8 mouse cellular contexts compared by ENCODE assay signal in the genomic region with DNA sequence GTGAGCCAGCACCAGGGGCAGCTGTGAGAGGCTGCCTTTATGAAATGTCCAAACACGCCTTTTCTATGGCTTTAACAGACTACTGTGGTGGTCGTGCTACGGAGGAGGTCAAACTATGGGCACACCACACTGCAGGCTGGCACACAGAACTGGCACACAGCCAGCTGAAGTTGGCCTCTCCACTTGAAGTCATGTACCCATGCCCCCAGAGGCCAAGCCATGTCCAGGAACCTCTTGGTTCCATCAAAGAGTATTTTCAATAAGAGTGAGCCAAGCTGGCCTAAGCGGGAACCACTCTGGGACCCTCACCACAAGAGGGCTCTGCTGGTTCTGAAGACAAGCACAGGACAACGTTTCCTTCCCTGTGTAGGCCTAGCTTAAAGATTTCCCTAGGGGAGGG. TPM values are rescaled to one million over a fixed set of nuclear protein-coding genes. Genes with fewer than 3 reads are reported as not detected.
DNase-seq lines count a peak whose midpoint lies in the region; ATAC-seq and TF ChIP-seq lines count a peak whose summit lies in the region.

No protein-coding gene starts in this region.

- H3K4me2 ChIP-seq in forebrain, embryonic 13.5 days, result no peak overlapping the region

- H3K27ac ChIP-seq in layer of hippocampus, adult 2 months, result peak overlapping the region; percentile 52
- no peak overlapping the region for H3K27ac ChIP-seq in forebrain, embryonic 13.5 days
- H3K27ac ChIP-seq in kidney, adult 2 months (ENCODE audit: insufficient read depth, low read depth, low read length), result peak overlapping the region; percentile 8

- H3K27me3 ChIP-seq in forebrain, embryonic 13.5 days, result no peaks in the 10 kb centered on the region
- no peaks in the 10 kb centered on the region for H3K27me3 ChIP-seq in kidney, adult 2 months (replicated peaks; ENCODE audit: control insufficient read depth, insufficient read depth, low read length)

- no peak overlapping the region for H3K4me3 ChIP-seq in layer of hippocampus, adult 2 months
- H3K4me3 ChIP-seq in forebrain, embryonic 13.5 days, result no peak overlapping the region
- H3K4me3 ChIP-seq in kidney, adult 2 months (ENCODE audit: insufficient read depth, low read depth, low read length), result no peak overlapping the region

- H3K36me3 ChIP-seq in forebrain, embryonic 13.5 days (ENCODE audit: poor library complexity, severe bottlenecking), result no peaks in the 10 kb centered on the region
- H3K36me3 ChIP-seq in kidney, adult 2 months (ENCODE audit: control insufficient read depth, insufficient read depth, low read length), result peaks cover 1% of the 10 kb centered on the region; the same call in 1 of the 2 replicates

- WGBS in forebrain, embryonic 13.5 days, result 63% methylated on average over 5 of the region's 5 CpGs
- 30% methylated on average over 5 of the region's 5 CpGs for WGBS in kidney, adult 2 months

- DNase-seq in layer of hippocampus, adult 2 months (ENCODE audit: low spot score in 2 of 2), result no peak
- no peak for DNase-seq in layer of hippocampus, adult 9-11 months
- peak; percentile 63 for DNase-seq in kidney, adult 2 months
- no peak for DNase-seq in ovary, postnatal 36 days (ENCODE audit: low spot score)
- DNase-seq in gastrocnemius, postnatal 36 days, result no peak
- DNase-seq in urinary bladder, adult 2 months (ENCODE audit: low spot score), result no peak

- ATAC-seq in forebrain, embryonic 13.5 days, result 0 out of 2 replicates have a peak, but pooled peaks have one; percentile 61
- peak; percentile 36; the same call in 1 of the 2 replicates for ATAC-seq in megakaryocyte progenitor cell, adult 5-6 weeks (replicated peaks; ENCODE audit: poor library complexity)

- intact Hi-C loops in gastrocnemius, postnatal 36 days (cut with DNase I), result no loop called here

- peaks cover 9% of the 10 kb centered on the region for H3K4me1 ChIP-seq in forebrain, embryonic 13.5 days
- peaks cover 39% of the 10 kb centered on the region for H3K4me1 ChIP-seq in kidney, adult 2 months (ENCODE audit: control insufficient read depth, insufficient read depth, low read length)

- TF ChIP-seq CTCF in layer of hippocampus, adult 2 months (conservative IDR thresholded peaks at IDR 0.05), result peak; percentile 40
- no peak for TF ChIP-seq CTCF in kidney, adult 2 months (conservative IDR thresholded peaks at IDR 0.05; ENCODE audit: insufficient read depth, insufficient read length, low read depth, low read length)

- TF ChIP-seq POLR2A in kidney, adult 2 months (IDR thresholded peaks at IDR 0.05; ENCODE audit: low read depth, low read length), result no peak

- no peaks in the 10 kb centered on the region for H3K9me3 ChIP-seq in forebrain, embryonic 13.5 days (replicated peaks)

- no peak overlapping the region for H3K9ac ChIP-seq in forebrain, embryonic 13.5 days

RNA-seq across cellular contexts. Expression of gene Wwc2, which starts 49.7 kb away (rescaled TPM):
- 10 to 100 TPM; 27.0 to 28.2 TPM for total RNA-seq in layer of hippocampus, adult 2 months (2021)
- polyA plus RNA-seq in forebrain, embryonic 13.5 days (2015; fragmentation: Nextera tagmentation; extraction: Ambion mirVana), result 3.5 and 4.1 TPM in 2 replicates
- polyA plus RNA-seq in kidney, adult 2 months (2012; rRNA removed), result 20.4 and 22.1 TPM in 2 replicates
- 5.2 and 6.1 TPM in 2 replicates for total RNA-seq in megakaryocyte progenitor cell, adult 5-6 weeks (2015)
- 5.6 and 6.3 TPM in 2 replicates for total RNA-seq in megakaryocyte progenitor cell, adult 5-6 weeks (2017)
- 1 to 10 TPM; 5.6 to 6.4 TPM for total RNA-seq in gastrocnemius, postnatal 36 days (2021)
- polyA plus RNA-seq in urinary bladder, adult 2 months (2012; rRNA removed), result 6.1 and 7.6 TPM in 2 replicates
